Mouse (Mus musculus): Measurements from ENCODE around the gene Sag.
A peak's percentile ranks its signal among the peaks of the same experiment; 100 is the strongest.

The Sag gene

DNA sequence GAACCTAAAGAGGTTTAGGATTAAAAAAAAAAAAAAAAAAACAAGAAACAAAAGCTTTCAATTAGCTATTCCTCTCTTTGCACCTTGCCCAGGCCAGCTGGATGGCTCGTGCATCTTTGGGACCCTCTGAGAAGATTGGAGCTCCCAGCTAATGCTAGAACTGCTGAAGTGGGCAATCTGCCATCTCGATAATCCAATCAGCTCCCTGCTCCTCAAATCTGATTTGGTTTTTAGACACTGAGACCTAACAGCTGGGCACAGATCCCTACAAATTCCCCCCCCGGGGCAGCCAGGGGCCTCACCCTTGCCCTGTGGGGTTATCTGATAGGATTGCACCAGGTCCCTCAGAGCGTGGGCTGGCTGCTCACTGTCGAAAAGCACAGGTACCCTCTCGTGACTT lies at the start of gene Sag:
Gene Sag (plus strand): TSS at position 105 of the 400 bp plus-strand sequence.
- no peak for DNase-seq (ENCODE audit: low spot score)

DNA sequence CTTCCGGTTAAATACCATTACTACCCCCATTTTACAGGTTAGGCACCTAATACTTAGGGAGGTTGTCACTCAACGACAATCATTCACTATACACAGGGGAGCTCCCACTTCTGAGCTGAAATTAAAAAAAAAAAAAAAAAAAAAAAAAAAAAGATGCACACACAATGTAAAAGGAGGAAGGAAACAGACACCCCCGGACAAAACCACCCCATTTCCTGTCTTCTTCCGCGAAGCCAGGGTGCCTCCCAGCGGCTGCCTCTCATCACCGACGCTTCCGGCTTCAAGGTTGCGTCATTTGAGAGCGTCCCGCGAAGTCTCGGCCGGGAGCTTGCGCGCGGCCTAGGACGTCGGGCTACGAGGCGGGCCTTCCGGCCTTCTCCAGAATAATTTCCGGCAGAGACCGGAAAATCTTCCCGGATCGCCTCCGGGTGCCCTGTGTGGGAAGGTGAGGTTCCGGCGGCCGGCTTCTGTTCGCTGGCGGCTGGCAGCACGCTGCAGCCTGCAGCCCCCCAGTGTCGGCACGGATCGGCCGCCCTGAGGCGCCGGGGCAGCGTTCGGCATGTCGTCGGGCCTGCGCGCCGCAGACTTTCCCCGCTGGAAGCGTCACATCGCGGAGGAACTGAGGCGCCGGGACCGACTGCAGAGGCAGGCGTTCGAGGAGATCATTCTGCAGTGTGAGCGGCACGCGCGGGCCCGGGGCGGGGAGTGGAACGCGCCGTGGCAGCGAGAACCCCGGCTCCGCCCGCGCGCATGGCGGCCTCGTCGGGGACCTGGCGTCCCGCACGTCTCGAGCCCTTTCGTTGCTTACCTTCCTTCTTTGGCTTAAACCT lies 47.6 kb upstream of the Sag start, which contains the start of gene Atg16l1:
Gene Atg16l1 (plus strand): TSS at position 230 of the 830 bp plus-strand sequence.
- DNase-seq (ENCODE audit: low spot score): peak; percentile 97

DNA sequence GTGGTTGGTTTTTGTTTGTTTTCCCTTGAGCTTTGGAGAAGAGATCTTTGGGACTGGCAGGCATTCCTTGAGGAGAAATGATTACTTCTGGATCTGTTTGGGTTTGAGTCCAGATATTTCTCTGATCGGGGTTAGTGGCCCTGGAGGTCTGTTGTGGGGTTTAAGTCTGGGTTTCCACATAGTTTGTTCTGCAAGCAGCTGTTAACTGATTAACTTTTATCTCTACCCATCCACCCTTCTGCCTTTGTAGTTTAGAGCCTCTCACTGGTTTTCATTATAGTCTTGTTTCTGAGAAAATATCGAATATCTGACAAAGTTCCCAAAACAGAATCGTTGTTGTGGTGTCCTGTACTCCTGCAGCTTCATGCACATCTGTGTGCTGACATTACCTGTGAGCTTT lies 39.7 kb upstream of the Sag start:
- DNase-seq (ENCODE audit: low spot score): no peak

DNA sequence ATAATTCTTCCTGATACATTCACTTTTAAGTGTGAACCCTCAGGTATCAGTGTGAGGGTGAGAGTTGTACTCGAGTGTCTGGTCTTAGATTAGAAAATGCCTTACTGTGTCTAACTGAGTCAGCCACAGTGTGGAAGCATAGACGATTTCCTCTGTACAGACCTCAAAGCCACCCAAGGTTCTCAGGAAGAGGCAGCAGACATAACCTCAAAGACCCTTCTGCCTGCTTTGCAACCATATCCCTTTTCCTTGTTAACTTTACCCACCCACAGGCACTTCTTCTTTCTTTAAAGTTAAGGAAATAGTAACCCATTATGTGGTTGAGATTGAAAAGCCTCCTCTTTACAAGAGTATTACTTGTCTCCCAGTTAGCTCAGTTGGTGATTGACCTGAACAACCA lies 37.7 kb upstream of the Sag start:
- DNase-seq (ENCODE audit: low spot score): no peak

DNA sequence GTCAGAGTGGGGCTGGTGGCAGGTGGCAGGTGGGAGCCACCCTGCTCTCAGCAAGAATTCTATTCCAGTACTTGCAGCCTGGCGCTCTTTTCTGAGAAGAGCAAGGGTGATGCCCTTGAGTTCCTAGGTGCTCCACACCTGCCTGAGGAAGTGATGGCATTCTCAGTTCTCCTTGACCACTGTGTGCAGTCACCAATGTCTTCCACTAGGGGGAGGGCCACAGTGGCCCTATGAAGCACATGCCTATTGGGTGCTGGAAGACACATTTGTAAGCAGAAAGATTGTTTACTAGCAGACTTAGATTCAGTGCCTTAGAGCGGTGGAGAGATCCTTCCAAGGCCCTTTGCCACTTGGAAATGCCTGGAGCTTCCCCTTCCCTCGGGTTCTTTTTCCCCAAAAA lies 37.2 kb upstream of the Sag start:
- peak; percentile 18 for DNase-seq (ENCODE audit: low spot score)

DNA sequence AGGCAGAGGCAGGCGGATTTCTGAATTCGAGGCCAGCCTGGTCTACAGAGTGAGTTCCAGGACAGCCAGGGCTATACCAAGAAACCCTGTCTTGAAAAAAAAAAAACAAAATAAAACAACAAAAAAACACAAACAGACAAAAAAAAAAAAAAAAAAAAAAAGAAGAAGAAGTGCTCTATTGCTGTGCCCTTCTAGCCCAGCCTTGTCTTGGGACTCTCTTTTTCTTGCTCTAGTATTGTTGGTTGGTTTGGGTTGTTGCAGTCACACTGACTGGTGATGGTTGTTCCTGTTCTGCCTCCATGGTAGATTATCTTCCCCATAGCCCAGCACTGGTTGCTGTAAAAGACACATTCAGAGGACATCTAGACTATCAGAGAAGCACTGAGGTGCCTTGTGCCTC lies 34.2 kb upstream of the Sag start:
- no peak for DNase-seq (ENCODE audit: low spot score)

DNA sequence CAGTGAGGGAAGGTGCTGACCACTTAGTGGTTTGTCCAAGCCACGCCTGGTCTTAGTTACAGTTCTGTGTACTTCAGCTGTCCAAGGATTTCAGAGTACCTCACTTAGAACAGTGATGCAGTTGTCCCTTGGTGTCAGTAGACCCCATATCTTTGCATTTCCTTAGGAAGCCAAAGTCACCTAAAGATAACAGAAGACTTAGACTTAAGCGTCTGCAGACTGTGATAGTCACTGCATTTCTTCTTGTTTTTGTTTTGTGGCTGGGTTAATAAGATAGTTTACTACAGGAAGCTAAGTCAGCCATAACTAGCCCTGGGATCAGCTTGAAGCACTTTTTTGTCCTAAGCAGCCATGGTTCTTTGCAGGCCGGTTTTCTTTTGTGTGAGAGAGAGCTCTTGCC lies 33.0 kb upstream of the Sag start:
- no peak for DNase-seq (ENCODE audit: low spot score)

DNA sequence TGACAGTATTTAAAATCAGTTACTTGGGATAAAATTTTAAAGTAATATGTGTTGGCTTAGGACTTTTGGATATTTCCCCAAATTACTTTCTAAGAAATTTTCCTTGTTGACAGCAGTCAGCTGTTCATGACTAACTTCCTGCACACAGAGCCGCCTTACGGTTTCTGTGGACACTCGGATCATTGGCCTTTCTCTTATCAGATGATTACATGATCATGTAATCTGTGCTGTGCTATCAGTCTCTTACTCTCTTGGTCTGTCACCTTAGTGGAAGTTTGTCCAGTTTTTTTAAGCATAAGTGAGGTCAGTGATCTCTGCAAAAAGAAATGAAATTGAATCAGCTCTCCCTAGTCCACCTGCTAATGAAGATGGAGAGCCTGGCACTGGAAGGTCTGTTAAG lies 31.8 kb upstream of the Sag start:
- no peak for DNase-seq (ENCODE audit: low spot score)

DNA sequence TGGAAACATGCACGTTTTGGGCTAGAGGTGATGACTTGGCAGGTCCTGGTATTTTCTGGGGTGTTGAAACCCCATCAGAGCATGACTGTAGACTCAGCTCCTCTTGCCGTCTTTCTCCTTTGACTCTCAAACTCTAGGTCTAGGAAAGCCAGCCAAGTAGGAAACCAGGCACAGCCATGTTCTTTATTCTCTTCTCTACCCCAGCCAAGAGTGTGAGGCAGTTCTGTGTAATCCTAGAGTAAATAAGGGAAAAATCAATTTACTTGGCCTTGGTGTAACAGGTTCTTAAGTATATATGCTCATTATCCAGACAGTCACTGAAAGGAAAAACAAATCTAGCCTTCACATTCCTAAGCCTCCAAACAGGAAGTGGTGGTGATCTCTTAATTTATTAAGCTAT lies 30.1 kb upstream of the Sag start:
- no peak for DNase-seq (ENCODE audit: low spot score)

DNA sequence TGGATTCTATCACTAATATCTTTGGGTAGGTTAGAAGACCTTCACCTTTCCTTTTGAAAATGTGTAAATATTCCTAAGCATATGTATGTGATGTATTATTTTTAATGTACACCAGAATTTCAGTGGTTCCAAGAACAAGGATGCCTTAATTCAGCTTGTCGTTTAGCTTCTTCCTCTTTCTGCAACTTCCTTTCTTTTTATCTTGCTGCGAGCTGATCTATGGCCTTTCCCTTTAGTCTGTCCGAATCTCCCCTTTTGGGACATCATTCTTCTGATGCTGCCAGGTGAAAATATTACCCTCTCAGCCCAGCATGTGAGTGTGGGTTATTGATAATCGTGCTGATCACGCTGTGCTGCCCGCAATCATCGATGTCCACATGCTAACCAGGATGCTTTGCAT lies 28.6 kb upstream of the Sag start:
- no peak for DNase-seq (ENCODE audit: low spot score)

DNA sequence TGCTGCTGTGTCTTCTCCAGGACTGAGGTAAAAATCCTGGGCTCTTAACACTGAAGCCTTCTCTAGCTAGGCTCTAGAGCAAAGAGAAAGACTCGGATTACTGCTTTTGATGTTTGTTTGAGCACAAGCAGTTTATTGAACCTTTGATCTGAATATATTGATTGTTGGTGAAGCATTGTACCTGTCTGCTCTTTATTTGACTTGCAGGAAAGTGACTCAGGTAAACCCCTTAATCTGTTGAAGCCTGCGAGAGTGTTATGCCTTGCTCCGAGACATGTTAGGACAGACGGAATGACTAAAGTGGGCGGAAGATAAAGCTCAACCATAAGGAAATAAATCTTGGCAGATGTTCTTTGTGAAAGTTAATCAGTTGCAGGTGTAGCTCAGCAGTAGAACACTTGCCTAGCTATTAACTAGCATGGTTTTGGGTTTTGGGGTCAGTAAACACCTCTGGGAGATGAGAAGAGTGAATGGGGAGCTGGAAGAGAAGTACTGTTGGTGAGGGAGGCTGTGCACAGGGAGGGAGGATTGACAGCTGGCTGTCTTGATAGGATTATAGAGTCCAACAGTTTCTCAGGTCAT lies 24.2 kb upstream of the Sag start:
- DNase-seq (ENCODE audit: low spot score): no peak

DNA sequence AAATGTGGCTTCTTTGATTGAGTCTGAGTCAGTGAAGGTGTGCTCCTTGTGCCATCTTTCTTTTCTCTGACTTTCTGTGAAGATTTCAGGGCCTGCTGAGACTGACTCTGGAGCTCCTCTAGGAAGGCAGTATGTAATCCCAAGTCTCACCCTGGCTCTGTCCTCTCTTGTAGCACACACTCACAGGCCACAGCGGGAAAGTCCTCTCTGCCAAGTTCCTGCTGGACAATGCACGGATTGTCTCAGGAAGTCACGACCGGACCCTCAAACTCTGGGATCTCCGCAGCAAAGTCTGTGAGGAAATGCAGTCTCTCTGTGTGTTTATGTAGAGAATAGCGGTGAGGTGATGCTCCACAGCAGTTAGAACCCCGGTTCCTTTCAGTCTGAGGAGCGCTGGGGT lies 17.8 kb upstream of the Sag start:
- DNase-seq (ENCODE audit: low spot score): no peak

DNA sequence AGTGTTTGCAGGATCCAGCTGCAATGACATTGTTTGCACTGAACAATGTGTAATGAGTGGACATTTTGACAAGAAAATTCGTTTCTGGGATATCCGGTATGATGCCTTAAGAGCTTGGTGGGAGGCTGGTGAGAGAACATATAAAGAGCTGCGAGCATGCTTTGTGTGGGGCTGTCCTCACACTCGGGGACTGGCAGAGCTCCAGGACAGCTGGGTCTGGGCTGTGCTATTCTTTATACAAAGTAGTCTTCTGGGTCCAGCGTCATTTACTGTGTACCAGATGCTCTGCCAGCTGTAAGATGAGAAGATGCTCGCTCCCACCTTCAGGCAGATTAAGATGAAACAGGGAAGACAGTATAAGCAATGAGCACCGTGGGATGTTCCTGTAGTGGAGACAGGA lies 17.2 kb upstream of the Sag start:
- no peak for DNase-seq (ENCODE audit: low spot score)

DNA sequence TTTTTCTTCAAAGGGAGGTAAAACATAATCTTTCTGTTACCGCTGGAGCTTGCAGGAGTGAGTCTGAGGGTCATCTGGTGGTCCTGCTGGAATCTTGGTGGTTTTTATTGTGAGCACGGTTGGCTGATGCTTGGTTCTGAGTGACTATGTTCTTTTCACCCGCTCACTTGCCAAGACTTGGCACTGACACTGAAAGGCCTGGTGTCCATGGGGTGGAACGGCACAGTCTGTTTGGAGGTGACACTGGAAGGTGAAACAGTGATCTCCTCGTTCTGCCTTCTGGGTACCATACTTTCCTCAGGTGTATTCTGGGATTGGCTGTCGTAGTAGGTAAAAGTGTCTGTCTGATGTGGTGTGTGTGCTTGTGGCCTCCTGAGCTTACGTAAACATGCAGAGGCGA lies 13.8 kb upstream of the Sag start:
- no peak for DNase-seq (ENCODE audit: low spot score)

DNA sequence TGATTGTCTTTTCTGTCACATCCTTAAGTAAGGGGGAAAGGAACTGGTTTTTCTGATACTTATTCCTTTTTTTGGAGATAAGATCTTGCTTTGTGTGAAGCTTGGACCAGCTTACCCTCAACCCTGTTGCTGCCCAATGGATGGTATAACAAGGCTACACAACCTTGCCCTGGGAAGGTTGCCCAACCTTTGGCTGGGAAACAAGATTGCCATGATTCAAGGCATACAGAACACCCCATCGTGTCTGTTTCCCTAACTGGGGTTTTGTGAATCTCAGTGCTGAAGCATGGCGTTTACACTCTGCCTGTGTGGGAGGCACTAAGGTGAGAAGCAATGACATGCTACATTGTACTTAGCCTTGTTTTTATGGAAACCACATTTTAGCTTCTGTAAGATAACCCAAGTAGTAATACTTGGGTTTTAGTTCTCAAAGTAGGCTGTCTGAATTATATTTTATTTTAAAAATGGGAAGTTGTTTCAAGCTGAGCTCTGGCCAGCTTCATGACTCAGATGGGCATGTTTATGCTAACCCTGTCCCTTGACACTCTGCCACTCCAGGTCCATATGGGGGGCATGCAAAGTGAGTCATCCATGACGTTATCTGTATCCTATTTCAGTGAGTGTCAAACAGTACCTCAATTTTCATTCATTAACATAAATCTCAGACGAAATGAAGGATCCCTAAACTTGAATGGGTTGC lies 10.9 kb upstream of the Sag start:
- DNase-seq (ENCODE audit: low spot score): no peak

DNA sequence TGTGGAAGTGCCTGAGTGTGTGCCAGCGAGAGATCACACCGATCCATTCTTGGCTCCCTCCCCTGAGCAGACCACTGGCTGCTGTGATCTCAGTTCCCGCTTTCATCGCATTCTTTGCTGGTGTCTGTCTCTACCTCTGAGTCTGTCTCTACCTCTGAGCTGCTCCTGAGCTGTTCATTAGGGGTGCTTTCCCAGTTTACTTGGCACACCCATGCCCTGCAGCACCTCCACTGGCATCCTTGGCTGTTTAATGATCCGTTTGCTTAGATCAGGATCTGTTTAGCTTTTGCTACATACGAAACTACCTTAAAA lies 10.4 kb upstream of the Sag start:
- no peak for DNase-seq (ENCODE audit: low spot score)

DNA sequence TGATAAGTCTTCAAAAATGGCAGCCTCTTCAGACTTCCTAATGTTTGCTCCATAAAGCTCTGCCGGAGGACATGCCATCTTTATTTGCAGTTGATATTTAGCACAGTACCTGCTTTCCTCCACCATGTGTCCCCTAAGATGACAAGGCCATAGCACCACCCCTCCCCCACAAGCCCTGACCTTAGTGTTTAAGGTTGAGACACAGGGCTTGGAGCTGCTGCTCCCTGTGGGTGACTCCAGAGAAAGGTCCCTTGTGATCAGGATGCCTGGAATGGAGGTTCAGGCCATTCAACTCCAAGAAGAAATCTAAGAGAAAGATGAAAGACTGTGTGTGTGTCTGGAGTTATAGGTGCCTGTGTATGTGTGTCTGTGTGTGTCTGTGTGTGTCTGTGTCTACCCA lies 5.8 kb upstream of the Sag start:
- DNase-seq (ENCODE audit: low spot score): no peak

DNA sequence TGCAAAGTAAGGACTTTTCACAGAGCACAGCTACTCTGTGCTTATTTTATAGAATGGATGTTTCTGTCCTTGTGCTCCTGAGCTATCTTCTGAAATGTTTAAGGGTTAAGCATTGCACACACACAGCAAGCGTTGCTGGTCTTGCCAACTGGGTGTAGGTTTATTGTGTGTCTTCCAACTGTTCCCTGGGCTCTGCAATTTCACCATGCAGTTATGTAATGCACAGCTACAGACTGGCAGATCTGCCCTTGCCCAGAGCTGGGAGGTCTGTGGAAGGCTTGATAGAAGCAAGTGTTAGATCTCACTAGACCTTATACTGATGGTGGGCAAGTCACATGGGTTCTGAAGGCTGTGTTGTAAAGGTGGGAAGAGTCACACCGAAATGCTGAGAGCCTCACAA lies 5.2 kb upstream of the Sag start:
- no peak for DNase-seq (ENCODE audit: low spot score)

DNA sequence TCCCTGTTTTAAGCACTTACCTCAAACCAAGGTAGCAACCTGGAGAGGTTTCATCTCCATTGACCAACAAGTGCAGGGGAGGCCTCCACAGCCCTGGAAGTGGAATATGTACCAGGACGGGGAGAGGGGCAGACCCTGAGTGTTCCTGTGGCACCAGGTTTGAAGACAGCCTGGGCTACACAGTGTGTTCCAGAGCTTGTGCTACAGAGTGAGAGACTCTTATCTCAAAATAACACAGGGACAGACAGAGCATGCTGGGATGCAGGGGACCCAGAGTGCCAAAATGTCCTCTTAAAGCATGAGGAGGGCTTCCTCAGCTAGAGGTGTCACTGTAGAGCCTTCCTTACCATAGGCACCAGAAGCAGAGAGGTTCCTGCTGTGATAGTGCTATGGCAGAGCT lies 4.3 kb downstream of the Sag start:
- no peak for DNase-seq (ENCODE audit: low spot score)

DNA sequence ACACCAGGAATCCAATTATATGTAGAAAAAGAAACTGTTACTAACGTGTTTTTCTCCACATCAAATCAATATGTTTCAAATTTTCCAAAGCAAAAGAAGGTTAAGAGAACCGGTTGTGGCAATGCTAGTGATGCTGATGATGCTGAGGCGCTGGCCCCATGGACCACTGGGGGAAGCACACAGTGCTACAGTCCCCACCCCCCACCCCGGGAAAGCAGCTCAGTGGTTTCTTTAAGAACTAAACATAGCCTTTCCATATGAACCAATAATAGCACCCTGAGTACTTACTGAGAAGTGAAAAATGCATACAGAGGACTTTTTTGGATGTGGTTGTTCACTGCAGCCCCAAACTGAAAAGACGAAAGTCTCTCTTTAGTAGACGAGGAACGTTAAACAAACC lies 7.9 kb downstream of the Sag start:
- DNase-seq (ENCODE audit: low spot score): no peak

DNA sequence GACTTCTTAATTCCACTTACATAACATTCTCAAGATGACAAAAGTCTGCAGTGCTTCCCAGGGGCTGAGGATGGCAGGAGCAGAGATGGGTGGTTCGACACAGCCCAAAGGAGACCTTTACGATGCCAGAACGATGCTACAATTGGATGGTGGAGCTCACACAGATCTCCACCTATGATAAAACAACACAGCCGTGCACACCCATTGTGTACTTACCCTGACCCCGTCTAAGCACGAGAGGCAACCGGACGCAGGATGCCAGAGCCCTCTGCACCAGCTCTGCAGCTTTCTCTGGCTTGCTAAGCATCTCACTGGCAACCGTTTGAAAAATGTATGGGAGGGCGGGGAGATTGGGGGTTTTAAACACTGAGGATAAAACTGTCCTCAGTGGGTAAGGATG lies 8.6 kb downstream of the Sag start:
- DNase-seq (ENCODE audit: low spot score): no peak

DNA sequence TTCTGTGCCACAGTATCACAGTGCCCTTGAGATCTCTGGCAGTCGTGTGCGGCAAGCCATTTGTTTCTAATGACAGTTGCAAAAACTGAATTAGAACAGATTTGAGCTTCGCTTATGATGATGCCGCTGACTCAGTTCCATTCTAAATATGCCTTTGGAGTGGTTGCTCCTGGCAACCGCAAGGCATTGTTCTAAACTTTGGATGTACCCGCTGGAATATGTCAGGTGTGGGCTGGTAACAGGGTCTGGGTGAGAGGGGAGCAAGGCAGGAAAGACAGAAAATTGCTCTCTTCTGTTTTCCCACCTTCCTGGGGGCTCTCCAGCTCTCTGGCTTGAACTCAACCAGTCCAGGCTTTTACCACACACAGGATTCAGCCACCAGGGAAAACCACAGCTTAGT lies 9.7 kb downstream of the Sag start:
- no peak for DNase-seq (ENCODE audit: low spot score)

DNA sequence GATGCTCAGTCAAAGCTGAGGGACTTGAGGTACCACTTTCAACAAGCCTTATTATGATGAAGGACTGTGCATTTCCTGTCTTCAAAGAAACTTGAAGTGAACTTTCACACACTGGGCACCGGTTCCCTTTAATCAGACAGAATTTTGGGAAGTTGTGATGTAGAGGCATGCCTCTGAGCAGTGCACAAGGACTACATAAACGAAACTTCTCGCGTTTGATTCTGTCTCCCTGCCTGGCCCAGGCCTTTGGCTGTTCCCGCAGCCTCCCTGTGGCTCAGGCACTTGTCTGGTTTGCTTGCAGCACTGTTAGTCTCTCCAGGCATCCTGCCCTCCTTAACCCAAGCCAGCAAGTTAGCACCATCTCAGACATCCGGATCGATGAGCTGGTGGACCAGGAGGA lies 10.2 kb downstream of the Sag start:
- no peak for DNase-seq (ENCODE audit: low spot score)

Measured in embryo, embryonic 10.5 days (tissue).